Mouse (Mus musculus): Measurements from ENCODE around the gene Lin7b. TPM values are rescaled to one million over a fixed set of nuclear protein-coding genes. Genes with fewer than 3 reads are reported as not detected.

Gene Lin7b
- total RNA-seq (2021) = 100 to 1,000 TPM; 133 to 165 TPM
- long read RNA-seq, experiment 1, transcript Lin7b-201 (6 exons, 735 nt) = major isoform, 40 of 111 reads
- long read RNA-seq, experiment 1, transcript Lin7b-206 (2 exons, 405 nt) = minor isoform, 5 of 111 reads
- long read RNA-seq, experiment 1, partial matches to known transcripts = 19 of 111 reads
- long read RNA-seq, experiment 1, other reads (novel, unspliced or antisense) = 45 of 111 reads
- long read RNA-seq, experiment 2, transcript Lin7b-201 (6 exons, 735 nt) = major isoform, 36 of 98 reads
- long read RNA-seq, experiment 2, transcript Lin7b-206 (2 exons, 405 nt) = minor isoform, 6 of 98 reads
- long read RNA-seq, experiment 2, partial matches to known transcripts = 13 of 98 reads
- long read RNA-seq, experiment 2, other reads (novel, unspliced or antisense) = 43 of 98 reads

DNA sequence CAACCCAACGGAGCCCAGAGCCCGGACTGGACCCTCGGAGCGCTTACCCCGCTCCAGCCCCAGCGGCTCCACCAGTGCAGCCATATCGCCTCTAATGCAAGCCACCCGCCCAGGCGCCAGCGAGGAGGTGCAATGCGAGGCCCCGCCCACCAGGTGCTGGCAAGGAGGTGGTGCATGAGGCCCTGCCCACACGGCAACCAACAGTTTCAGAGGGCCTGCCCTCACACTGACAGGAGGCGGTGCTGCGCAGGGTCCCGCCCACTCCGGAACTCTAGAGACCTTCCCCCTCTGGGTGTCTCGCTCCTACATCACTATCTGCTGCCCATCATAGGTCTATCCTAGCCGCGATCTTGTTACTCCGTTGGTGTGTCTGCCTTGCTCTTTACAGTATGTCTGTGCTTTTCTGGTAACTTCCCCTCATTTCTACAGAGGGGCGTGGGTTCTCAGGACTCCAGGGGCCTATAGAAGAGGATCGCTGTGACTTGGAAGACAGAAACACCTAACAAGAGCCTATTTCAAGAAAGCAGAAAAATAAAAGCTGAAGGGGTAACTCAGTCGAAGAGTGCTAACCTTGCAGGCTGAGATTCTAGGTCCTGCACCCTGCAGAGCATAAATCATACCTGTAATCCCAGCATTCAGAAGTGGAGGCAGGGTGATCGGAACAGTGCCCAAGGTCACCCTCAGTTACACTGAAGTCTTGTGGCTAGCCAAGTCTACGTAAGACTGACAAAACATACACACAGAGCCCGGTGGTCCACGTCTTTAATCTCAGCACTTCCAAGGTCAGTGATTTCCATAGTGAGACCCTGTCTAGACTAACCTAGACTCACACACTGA is at the start of gene Lin7b:
TSS of gene Lin7b (minus strand) at position 109 of the 837 bp plus-strand sequence.
- DNase-seq (ENCODE audit: low spot score in 2 of 2) = peak; percentile 91 to 94

DNA sequence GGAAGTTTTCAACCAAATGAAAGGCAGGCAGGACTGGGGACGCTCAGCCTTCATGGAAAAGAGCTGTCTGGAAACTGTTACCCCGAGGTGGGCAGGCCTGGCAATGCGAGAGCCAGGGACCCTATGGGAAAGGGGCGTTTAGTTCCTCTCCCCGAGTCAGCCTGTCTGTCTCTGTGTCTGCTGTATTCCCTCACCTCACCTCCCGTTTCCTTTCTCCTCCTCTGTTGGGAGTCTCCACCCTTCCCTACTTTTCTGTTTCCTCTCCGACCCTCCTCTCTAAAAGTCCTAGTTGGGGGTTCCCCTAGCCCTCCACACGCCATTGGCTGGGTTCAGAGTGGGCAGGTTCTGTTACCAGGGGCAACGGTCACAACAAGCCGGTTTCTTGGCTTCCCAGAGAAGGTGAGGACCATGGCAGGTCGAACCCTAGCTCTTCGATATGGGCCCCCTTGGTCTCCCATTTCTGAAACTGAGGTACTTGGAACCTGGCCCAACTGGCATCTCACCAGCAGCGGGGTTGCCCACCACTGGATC is 47.6 kb upstream of the Lin7b start:
- no peak for DNase-seq (ENCODE audit: low spot score in 2 of 2)

DNA sequence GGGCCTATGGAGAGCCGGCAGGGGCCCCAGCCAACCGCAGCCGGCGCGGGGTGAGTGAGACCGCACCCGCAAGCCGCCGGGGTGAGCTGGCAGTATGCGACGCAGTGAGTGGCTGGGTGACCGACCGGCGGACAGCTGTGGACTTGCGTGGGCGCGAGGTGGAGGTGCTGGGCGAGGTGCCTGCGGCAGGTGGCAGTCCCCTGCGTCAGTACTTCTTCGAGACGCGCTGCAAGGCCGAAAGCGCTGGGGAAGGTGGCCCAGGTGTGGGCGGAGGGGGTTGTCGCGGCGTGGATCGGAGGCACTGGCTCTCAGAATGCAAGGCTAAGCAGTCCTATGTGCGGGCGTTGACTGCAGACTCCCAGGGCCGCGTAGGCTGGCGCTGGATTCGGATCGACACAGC is 45.3 kb upstream of the Lin7b start:
- DNase-seq (ENCODE audit: low spot score in 2 of 2) = peak; percentile 38 to 67

DNA sequence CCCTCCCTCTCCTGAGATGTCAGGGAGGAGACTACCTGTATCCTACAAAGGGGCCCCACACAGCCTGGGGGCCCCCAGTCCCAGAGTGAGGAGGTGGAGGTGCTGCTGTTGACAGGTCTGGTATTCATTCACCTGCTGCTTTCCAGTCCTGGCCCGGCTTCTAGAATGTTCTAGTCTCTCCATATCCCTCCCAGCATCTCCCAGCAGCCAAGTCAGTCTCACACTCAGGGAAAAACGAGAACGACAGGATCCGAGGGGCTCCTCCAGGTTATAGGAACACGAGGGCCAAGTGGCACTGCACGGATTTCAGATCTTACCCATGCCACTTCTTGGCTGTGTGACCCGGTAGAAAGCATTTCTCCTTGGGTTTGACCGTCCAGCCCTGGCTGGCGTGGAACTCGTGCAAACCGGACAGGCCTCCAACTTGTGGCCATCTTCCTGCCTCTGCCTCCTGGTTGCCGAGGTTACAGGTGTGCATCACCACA is 44.4 kb upstream of the Lin7b start:
- DNase-seq (ENCODE audit: low spot score in 2 of 2) = no peak

DNA sequence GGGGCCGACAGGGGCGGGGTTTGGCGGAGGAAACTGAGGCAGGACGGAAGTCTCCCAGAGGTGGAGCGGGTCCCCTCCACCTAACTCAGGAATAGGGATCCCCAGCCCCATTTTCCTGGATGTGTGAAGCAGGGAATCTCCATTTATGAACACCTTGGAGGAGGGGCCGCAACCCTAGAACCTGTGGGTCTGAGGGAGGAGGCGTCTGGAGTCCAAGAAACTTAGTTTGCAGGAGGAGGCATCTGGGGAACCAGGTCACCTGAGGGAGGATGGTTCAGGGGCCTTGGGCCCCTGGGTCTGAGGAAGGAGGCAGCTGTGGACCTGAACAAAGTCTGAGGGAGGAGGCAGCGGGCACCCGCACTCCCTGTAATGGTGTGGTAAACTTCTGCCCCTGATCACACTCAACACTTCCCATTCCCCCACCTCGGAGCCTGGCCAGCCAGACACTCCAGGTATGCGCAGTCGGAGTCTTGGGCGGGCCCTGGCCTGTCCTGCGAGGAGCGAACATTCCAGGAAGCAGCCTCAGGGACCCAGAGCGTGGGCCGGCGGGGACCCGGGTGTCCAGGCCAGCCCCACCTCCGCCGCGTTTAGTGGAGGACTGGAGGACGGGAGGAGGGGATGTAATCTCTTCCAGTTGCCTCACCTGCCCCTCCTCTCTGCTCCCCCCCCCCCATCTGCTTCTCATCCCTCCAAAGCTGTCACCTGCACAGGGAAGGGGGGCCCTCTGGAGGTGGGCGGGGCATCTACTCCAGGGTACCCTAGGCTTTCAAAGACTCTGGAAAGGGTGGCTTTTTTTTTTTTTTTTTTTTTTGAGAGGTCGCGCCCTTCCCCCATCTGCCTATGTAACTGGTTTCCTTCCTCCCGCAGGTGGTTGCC is 43.7 kb upstream of the Lin7b start:
- DNase-seq (ENCODE audit: low spot score in 2 of 2) = no peak

DNA sequence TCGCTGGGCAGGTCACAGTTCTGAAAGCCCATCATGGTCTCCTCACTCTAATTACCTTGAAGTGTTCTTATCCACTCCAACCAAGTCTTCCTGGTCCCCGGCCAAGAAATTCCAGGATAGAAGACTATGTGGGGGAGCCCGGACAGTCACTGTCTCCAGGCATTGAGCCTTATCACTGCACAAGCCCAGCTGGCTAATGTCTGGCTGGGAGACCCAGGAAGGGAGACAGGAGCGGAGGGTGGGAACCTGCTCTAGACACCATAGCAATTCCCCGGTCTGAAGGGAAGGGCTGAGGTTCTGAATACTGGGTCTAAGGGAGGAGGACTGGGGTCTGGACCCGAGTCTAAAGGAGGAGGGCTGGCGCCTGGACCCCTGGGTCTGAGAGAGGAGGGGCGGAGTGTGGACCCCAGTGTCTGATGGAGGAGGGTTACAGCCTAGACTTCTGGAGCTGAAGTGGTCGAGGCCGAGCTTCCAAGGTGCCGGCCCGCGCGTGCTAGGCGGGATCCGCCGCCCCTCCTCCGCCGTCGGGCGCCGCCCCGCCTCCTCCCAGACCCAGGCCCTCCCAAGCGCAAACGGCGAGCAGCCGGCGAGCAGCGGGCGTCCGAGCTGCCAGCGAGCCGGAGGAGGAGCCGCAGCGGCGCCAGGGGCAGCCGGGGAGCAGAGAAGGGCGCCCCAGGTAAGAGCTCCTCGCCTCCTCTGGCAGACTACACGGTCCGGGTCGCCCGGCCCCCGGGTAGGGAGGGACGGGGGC is 42.9 kb upstream of the Lin7b start, which contains the start of gene Ntf5:
TSS of gene Ntf5 (plus strand) at position 583 of the 751 bp plus-strand sequence.
- DNase-seq (ENCODE audit: low spot score in 2 of 2) = no peak

DNA sequence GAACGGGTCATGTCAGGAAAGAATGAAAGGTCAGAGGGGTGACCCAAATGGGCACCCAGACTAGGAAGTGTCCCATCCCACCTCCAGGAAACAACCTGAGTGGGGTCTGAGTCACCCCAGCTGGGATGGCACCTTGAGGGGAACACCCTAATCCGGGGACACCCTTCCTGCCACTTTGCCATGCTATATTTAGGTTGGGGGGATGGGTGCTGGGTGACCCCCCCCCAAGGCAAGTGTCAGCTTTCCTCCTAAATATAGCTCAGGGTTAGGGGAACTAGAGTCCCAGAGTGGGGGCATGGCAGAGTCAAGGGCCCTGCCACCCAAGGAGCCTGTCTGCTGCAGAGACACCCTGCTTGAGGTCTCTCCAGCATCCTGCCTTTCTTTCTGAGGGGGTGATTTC is 42.0 kb upstream of the Lin7b start:
- no peak for DNase-seq (ENCODE audit: low spot score in 2 of 2)

DNA sequence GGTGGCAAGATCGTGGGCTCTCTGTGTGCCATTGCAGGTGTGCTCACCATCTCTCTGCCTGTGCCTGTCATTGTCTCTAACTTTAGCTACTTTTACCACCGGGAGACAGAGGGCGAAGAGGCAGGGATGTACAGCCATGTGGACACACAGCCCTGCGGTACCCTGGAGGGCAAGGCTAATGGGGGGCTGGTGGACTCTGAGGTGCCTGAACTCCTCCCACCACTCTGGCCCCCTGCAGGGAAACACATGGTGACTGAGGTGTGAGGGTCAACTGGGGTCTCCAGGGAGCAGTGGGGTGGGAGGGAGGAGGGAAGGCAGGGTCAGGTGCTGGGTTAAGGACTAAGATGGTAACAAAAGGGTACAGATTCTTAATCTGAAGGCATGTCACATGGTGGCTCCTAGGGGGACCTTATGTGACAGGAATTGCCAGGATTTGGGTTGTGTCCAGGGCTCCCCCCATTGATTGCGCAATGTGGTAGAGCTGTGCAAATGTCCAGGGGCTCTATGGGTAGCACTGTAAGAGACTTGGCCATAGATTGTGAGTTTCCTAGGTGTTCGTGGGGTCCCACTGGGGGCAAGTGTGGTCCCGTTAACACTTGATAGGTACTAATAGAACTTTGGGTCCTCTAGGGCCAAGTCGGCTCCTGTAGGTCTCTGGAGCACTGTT is 39.2 kb upstream of the Lin7b start:
- no peak for DNase-seq (ENCODE audit: low spot score in 2 of 2)

DNA sequence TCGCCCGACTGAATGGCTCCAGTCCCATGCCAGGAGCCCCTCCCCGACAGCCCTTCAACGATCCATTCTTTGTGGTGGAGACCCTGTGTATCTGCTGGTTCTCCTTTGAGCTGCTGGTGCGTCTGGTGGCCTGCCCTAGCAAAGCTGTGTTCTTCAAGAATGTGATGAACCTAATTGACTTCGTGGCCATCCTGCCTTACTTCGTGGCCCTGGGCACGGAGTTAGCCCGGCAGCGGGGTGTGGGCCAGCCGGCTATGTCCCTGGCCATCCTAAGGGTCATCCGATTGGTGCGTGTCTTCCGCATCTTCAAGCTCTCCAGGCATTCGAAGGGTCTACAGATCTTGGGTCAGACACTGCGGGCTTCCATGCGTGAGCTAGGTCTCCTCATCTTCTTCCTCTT is 38.6 kb upstream of the Lin7b start:
- no peak for DNase-seq (ENCODE audit: low spot score in 2 of 2)

DNA sequence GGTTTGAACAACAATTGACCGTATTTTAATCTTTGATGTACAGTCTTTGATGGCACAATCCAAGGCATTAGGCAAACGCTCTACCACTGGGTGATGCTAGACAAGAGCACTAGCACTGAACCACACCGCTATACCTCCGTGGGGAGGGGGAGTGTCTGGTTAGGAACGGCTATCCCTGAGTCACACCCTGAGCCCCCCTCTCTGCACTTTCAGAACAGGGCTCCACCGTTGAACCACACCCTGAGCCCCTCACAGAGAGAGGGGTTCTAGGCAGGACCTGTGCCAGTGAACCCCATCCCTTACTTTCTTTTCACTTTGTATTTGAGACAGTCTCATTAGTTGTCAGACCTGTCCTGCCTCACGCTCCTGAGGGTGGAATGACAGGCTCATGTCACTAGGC is 38.0 kb upstream of the Lin7b start:
- DNase-seq (ENCODE audit: low spot score in 2 of 2) = no peak

DNA sequence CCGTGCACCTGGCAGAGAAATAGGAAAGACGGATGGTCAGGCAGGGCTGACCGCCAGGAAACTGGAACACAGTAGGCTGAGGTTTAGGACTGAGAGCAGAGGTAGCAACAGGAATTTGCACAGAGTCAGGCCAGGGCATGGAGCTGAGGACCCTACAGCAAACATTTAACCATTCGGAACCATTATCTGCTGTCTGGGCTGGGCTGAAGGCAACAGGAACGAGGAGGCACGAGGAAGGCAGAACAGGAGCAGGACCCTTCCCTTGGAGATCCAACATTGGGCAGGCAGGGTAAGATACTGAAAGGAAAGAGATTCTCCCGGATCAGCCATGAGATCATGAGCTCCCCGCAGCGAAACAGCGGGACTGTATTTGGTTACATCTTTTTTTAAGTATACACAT is 37.5 kb upstream of the Lin7b start:
- DNase-seq (ENCODE audit: low spot score in 2 of 2) = no peak

DNA sequence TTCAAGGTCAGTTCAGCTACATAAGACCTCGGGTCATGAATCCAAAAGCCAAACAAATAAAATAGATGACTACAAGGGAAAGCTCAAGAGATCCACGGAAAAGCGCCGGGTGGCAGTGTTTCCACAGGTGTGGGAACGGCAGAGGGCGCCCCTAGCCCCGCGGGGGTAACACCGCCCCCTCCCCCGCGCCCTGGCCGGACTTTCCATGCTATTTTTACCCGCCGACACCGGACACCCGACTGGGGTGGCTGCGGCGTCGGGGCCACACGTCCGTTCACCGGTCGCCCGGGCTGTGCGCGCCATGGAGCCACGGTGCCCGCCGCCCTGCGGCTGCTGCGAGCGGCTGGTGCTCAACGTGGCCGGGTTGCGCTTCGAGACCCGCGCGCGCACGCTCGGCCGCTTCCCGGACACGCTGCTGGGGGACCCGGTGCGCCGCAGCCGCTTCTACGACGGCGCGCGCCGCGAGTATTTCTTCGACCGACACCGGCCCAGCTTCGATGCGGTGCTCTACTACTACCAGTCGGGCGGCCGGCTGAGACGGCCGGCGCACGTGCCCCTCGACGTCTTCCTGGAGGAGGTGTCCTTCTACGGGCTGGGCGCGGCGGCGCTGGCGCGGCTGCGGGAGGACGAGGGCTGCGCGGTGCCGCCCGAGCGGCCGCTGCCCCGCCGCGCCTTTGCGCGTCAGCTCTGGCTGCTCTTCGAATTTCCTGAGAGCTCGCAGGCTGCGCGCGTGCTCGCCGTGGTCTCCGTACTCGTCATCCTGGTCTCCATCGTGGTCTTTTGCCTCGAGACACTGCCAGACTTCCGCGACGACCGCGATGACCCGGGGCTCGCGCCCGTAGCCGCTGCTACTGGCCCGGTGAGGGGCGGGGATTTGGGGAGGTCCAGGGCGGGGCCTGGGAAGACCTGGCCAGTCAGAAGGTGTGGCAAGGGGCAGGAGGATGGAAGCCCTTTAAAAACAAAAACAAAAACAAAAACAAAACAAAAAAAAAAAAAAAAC is 36.1 kb upstream of the Lin7b start:
- no peak for DNase-seq (ENCODE audit: low spot score in 2 of 2)

DNA sequence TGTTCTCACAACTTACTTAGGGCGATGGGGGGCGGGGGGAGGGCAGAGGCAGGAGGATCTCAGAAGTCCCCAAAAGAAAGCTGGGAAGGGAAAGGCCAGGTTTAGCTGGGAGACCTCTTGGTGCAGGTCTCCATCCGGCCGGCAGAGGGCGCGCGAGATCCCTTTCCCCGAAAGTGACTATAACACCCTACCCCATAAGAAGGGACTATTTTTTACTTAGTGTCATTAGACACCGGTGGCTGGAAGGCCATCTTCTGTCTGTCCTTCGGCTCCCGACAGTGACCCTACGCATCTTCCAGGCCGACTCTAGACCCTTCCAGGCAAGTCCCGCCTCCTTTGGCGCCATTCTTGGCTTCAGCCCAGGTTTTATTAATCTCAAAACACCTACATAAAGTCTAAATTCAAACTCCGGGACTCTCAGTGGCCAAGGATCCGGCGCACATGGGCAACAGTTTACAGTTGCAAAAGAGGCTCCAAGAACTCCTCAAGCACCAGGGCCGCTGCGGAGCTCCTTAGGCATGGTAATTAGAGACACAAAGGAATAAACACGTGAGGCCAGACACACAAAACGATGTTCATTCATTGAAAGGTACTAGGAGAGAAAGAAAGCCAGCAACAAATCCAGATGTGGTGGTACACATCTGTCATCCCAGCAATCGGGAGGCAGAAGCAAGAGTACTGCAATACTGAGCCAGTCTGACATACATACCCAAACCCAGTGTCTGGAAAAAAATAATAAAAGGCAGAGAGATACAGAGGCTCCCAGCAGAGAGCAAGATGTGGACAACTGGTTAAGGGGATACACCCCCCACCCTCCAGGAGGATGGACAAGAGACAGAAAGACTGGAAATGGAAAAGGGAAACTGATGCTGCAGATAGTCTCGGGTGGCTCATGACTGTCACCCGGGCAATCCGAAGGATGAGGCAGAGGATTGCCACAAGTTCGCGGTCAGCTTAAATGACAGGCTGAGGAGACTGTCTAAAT is 35.0 kb upstream of the Lin7b start, which contains the start of gene Kcna7:
TSS of gene Kcna7 (plus strand) at position 563 of the 985 bp plus-strand sequence.
- peak; percentile 57 to 78 for DNase-seq (ENCODE audit: low spot score in 2 of 2)

DNA sequence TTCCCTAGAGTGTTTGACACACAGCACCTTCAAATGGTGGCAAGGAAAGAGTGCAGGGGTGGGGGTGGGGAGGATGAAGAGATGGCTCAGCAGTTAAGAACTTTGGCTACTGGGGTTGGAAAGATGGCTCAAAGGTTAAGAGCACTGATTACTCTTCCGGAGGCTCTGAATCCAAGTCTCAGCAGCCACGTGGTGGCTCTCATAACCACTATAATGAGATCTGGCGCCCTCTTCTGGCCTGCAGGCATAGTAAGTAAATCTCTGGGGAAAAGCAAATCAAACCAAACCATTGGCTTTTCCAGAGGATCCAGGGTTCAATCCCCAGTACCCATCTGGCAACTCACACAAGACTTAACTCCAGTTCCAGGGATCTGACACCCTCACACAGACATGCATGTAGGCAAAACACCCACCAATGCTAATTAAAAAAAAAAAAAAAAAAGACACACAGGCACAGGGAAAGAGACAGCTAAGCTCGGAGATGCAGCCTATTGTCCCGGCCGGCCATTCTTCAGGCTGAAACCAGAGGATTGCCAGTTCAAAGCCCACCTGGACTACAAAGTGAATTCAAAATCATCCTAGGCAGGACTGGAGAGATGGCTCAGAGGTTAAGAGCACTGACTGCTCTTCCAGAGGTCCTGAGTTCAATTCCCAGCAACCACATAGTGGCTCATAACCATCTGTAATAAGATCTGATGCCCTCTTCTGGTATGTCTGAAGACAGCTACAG is 33.3 kb upstream of the Lin7b start:
- DNase-seq (ENCODE audit: low spot score in 2 of 2) = peak; percentile 33 to 55

DNA sequence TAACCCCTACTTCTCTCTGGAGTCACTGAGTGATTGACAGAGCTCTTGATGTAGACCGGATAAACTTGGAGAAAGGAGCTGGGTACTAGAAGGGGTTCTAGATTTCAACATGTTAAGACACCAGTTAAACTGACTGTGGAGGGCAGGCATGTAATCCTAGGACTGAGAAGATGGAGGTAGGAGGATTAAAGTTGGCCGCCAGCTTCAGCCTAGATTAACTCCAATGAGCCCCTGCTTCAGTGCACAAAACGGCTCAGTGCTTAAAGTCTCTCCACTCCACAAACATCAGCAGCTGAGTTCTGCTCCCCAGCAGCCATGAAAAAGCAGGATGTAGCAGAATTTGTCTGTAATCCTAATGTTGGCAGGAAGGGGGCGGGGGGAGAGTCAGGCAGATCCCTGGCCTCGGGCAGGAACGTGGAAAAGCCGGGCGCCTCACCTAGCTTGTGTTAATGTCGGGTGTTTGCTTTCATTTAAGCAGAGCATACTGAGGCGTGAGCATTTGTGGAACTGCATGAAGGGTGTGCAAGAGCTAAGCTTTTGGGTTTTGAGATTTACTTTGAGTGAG is 31.2 kb upstream of the Lin7b start:
- DNase-seq (ENCODE audit: low spot score in 2 of 2) = no peak

DNA sequence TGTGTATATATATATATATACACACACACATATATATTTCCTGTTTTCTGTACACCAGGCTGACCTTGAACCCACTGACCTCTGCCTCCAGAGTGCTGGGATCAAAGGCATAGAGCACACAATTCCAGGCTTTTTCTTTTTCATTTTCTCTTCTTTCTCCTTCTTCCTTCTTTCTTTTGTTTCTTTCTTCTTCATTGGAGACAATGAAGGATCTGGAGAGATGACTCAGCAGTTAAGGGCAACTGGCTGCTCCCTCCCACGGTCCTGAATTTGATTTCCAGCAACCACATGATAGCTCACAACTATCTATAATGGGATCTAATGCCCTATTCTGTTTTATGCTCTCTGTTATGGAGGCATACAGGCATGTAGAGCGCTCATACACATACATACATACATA is 26.4 kb upstream of the Lin7b start:
- no peak for DNase-seq (ENCODE audit: low spot score in 2 of 2)

Data from left cerebral cortex, adult 18-20 months (tissue).